Mouse (Mus musculus) neural tube, embryonic 13.5 days (tissue): ENCODE results near the gene Slc22a5. TPM values are rescaled to one million over a fixed set of nuclear protein-coding genes. Genes with fewer than 3 reads are reported as not detected.

Source experiments
- ATAC-seq: fragments of 200-750 bp; cut with Nextera tagmentation; 2 replicates; pipeline ENCODE4 v1.8.0; 2017; ENCODE audit warnings: low read depth, mild to moderate bottlenecking, moderate TSS enrichment, moderate library complexity
- H3K27ac ChIP-seq: fragments of 300-500 bp; sonication (generic); replicated peaks from 2 replicates; pipeline ENCODE4 v1.5.1; 2015; ENCODE audit warnings: moderate library complexity, mild to moderate bottlenecking, inconsistent platforms
- H3K27me3 ChIP-seq: fragments of 300-500 bp; sonication (generic); 2 replicates; pipeline ENCODE4 v1.6.1; 2015; ENCODE audit warnings: mild to moderate bottlenecking, inconsistent platforms
- H3K36me3 ChIP-seq: fragments of 300-500 bp; sonication (generic); 2 replicates; pipeline ENCODE4 v1.6.1; 2015; ENCODE audit warnings: mild to moderate bottlenecking, inconsistent platforms
- H3K4me1 ChIP-seq: fragments of 300-500 bp; sonication (generic); replicated peaks from 2 replicates; pipeline ENCODE4 v1.6.1; 2015; ENCODE audit warnings: inconsistent platforms
- H3K4me2 ChIP-seq: fragments of 300-500 bp; sonication (generic); 2 replicates; pipeline ENCODE4 v1.6.1; 2015; ENCODE audit warnings: inconsistent platforms, mild to moderate bottlenecking, moderate library complexity
- H3K4me3 ChIP-seq: fragments of 300-500 bp; sonication (generic); 2 replicates; pipeline ENCODE4 v1.5.1; 2015; ENCODE audit warnings: mild to moderate bottlenecking, inconsistent platforms
- H3K9ac ChIP-seq: fragments of 300-500 bp; sonication (generic); 2 replicates; pipeline ENCODE4 v1.6.1; 2015; ENCODE audit warnings: moderate library complexity, mild to moderate bottlenecking, inconsistent platforms
- H3K9me3 ChIP-seq: fragments of 300-500 bp; sonication (generic); 2 replicates; pipeline ENCODE4 v1.6.1; 2016; ENCODE audit warnings: inconsistent platforms
- WGBS: fragments of 180-500 bp; shearing (Covaris S2); methylation state at CpG from one replicate; pipeline ENCODE4 v1.1.7; 2015; 5-methylcytosine and 5-hydroxymethylcytosine counted together
- polyA plus RNA-seq: library from polyadenylated mRNA; unstranded; fragments of >200 nt; fragmentation: Nextera tagmentation; extraction: Ambion mirVana; gene quantifications from 2 replicates; pipeline ENCODE4 v1.2.1, GENCODE M21; 2015

Gene Slc22a5
- polyA plus RNA-seq, 1 experiment from 2014 or later, result 9.3 TPM

DNA sequence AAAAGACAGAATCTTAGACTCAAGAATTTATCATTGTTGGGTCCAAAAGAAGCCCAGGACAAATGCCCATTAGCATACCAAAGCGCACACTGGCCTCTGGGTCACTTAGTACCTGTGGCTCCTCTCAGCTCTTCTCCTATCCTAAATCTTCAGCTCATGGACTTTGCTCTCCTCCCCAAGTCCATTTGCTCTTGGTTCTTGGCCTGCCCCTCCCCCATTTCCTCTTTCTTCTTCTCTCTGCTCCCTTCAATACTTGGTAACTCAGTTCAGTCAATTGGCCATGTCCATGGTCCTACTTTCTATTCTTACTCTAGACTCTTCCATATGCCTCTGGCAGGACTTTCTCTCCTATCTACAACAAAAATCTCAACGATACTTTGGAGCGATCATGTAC, 69.5 kb downstream of the Slc22a5 start:
- Histone ChIP-seq H3K36me3 (no peaks in the 10 kb centered on the region), H3K9me3 (no peaks in the 10 kb centered on the region), H3K4me1 (no peaks in the 10 kb centered on the region), H3K27me3 (no peaks in the 10 kb centered on the region), H3K4me2 (no peak overlapping the region), H3K4me3 (no peak overlapping the region), H3K27ac (no peak overlapping the region), H3K9ac (no peak overlapping the region)
- ATAC-seq, result no peak
- WGBS, result 95% methylated on average over 3 of the region's 3 CpGs

- no peak overlapping the region for H3K4me2 ChIP-seq
- no peaks in the 10 kb centered on the region for H3K36me3 ChIP-seq
- 87% methylated on average over 11 of the region's 11 CpGs for WGBS
- H3K4me3 ChIP-seq, result no peak overlapping the region
- ATAC-seq, result no peak
- H3K9me3 ChIP-seq, result no peaks in the 10 kb centered on the region
- no peak overlapping the region for H3K27ac ChIP-seq
- no peaks in the 10 kb centered on the region for H3K4me1 ChIP-seq
- no peak overlapping the region for H3K9ac ChIP-seq
- H3K27me3 ChIP-seq, result no peaks in the 10 kb centered on the region
These were observed 70.1 kb downstream of the Slc22a5 start for GRCm38 (mm10) chr11:53821230-53821944.

- WGBS, result 90% methylated on average over 13 of the region's 13 CpGs
- no peaks in the 10 kb centered on the region for H3K27me3 ChIP-seq
- H3K9me3 ChIP-seq, result no peaks in the 10 kb centered on the region
- H3K4me3 ChIP-seq, result no peak overlapping the region
- no peak overlapping the region for H3K4me2 ChIP-seq
- H3K36me3 ChIP-seq, result no peaks in the 10 kb centered on the region
- H3K4me1 ChIP-seq, result no peaks in the 10 kb centered on the region
- H3K9ac ChIP-seq, result no peak overlapping the region
- no peak for ATAC-seq
- no peak overlapping the region for H3K27ac ChIP-seq
These were observed 70.8 kb downstream of the Slc22a5 start for GRCm38 (mm10) chr11:53820516-53821170.

DNA sequence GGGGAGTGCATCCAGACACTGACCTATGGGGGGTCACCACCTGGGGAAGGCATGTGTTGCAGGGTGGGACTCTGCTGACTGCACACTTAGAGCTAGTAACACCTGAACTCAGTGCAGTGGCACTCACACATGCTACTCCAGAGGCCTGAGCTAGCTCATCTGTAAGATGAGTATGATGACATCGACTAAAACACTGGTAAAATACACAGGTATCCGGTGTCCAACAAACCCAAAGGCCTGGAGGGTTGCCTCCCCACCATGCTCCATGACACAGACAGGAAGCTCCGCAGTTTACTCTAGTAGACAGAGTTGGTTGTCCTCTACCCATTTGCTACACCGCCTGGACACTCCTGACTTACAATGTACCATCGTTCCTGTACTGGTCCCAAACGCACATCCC, 71.9 kb downstream of the Slc22a5 start:
- no peak overlapping the region for H3K9ac ChIP-seq
- no peak overlapping the region for H3K4me2 ChIP-seq
- H3K27me3 ChIP-seq, result no peaks in the 10 kb centered on the region
- no peak overlapping the region for H3K4me3 ChIP-seq
- WGBS, result 91% methylated on average over 6 of the region's 6 CpGs
- H3K27ac ChIP-seq, result no peak overlapping the region
- H3K4me1 ChIP-seq, result no peaks in the 10 kb centered on the region
- no peaks in the 10 kb centered on the region for H3K9me3 ChIP-seq
- no peaks in the 10 kb centered on the region for H3K36me3 ChIP-seq
- no peak for ATAC-seq

DNA sequence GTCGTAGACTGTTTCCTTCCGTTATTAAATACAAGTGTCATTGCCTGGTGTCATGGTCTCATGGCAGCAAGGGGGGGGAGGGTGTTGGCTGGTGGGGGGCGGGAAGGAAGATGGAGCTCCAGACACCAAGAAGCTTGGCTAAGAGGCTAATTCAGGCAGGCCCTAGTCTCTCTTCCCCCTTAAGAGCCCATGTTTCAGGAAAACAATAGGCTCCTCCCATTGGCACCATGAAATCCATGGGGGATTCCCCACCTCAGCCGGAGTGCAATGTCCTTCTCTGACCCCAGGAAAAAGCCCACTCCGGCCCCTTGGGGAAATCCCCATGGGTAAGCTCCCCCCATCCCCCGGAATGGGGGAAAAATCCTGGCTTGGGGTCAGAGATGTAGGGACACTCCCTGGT, 72.7 kb downstream of the Slc22a5 start:
- no peak overlapping the region for H3K4me3 ChIP-seq
- no peaks in the 10 kb centered on the region for H3K27me3 ChIP-seq
- WGBS, result 62% methylated on average over 6 of the region's 6 CpGs
- H3K9ac ChIP-seq, result no peak overlapping the region
- H3K4me1 ChIP-seq, result no peaks in the 10 kb centered on the region
- no peaks in the 10 kb centered on the region for H3K36me3 ChIP-seq
- H3K27ac ChIP-seq, result no peak overlapping the region
- ATAC-seq, result no peak
- no peak overlapping the region for H3K4me2 ChIP-seq
- no peaks in the 10 kb centered on the region for H3K9me3 ChIP-seq

DNA sequence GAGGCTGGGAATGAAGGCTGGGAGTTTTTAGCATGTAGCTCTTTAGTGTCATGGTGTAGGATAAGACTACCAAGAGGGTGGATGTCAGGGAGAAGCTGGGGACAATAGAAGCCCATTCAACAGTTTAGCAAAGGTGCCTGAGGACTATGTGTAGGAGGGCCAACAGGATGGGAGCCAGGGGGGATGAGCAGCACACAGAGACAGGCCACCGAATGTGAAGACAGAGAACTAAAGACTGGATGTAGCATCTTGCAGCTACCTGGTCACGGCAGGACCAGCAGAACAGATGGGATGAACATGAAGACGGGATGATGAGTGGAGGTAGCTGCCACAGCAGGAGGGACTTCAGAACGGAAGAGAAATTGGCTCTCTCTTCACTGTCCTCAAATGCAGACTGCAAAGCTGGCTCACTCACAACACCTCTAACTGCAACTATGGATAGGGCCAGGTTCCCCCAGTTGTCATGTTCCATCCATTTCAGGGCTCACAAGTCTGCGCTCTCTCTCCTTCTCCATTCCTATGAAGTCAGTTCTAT, 74.6 kb downstream of the Slc22a5 start:
- no peak overlapping the region for H3K9ac ChIP-seq
- no peak for ATAC-seq
- H3K27ac ChIP-seq, result no peak overlapping the region
- H3K4me3 ChIP-seq, result no peak overlapping the region
- no peaks in the 10 kb centered on the region for H3K4me1 ChIP-seq
- 90% methylated on average over 5 of the region's 5 CpGs for WGBS
- H3K36me3 ChIP-seq, result no peaks in the 10 kb centered on the region
- no peak overlapping the region for H3K4me2 ChIP-seq
- no peaks in the 10 kb centered on the region for H3K9me3 ChIP-seq
- H3K27me3 ChIP-seq, result no peaks in the 10 kb centered on the region

- H3K4me2 ChIP-seq, result no peak overlapping the region
- H3K4me3 ChIP-seq, result no peak overlapping the region
- no peaks in the 10 kb centered on the region for H3K27me3 ChIP-seq
- no peaks in the 10 kb centered on the region for H3K36me3 ChIP-seq
- no peaks in the 10 kb centered on the region for H3K4me1 ChIP-seq
- H3K9me3 ChIP-seq, result no peaks in the 10 kb centered on the region
- no peak overlapping the region for H3K27ac ChIP-seq
- ATAC-seq, result no peak
- H3K9ac ChIP-seq, result no peak overlapping the region
- WGBS, result 60% methylated on average over 3 of the region's 3 CpGs
These were observed 76.7 kb downstream of the Slc22a5 start for GRCm38 (mm10) chr11:53814810-53815209.

Other genes with a start within 250 kb of the Slc22a5 start
- gene Rad50, start 184.3 kb downstream of the Slc22a5 start, polyA plus RNA-seq, result 11.9 and 12.6 TPM in 2 replicates
- gene Il5, start 170.9 kb downstream of the Slc22a5 start, polyA plus RNA-seq, result not detected in 2 replicates
- gene Irf1, start 121.6 kb downstream of the Slc22a5 start, polyA plus RNA-seq, result 3.5 and 3.7 TPM in 2 replicates
- gene Gm17334, start 118.5 kb downstream of the Slc22a5 start, polyA plus RNA-seq, result not detected in 2 replicates
- gene Gm12216, start 32.4 kb downstream of the Slc22a5 start, polyA plus RNA-seq, result 0.99 and 1.6 TPM in 2 replicates
- 2.3 and 3.6 TPM in 2 replicates for gene Slc22a21, start 88.7 kb upstream of the Slc22a5 start, polyA plus RNA-seq
- 1.7 and 2.0 TPM in 2 replicates for gene Slc22a4, start 136.4 kb upstream of the Slc22a5 start, polyA plus RNA-seq
- gene Pdlim4, start 177.4 kb upstream of the Slc22a5 start, polyA plus RNA-seq, result 33.0 and 37.2 TPM in 2 replicates
- 12.6 and 16.1 TPM in 2 replicates for gene P4ha2, start 208.4 kb upstream of the Slc22a5 start, polyA plus RNA-seq